Mouse (Mus musculus) thymus, adult 18-20 months (tissue): ENCODE measurements around the gene Zfp119a.
"Not testable (repeated sequence)": the region's sequence is repeated elsewhere in the genome, so short reads cannot be mapped to it uniquely, and the experiment has no call there.

ENCODE experiments used
- DNase-seq, 2 experiments: peaks; one replicate each; pipeline ENCODE4 v3.0.0; 2022; ENCODE audit warnings: mixed read lengths in 2 of 2

The Zfp119a gene

GRCm38 (mm10) chr17:55878636-55879369, at the start of gene Zfp119a:
TSS of gene Zfp119a (minus strand) at chr17:55878930.
- peak; percentile 37 to 54 for DNase-seq

- no peak for DNase-seq
Observed at GRCm38 (mm10) chr17:55906669-55907068, 27.9 kb upstream of the Zfp119a start.

DNA sequence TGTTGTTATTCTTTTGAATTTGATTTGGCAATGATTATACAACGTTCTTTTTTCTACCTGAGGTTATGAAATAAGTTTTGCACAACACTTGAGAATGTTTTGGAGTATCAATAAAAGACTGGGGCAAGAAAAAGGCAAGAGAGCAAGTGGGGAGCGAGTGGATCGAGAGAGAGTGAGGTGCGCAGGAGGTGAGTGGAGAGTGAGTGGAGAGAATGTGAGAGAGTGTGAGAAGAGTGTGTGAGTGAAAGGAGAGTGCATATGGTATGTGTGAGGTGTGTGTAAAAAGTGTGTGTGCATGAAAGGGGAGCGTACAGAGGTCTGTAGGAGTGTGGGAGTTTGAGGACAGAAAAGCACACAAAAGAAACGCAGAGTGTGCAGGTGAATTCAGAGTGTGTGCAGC, 25.4 kb upstream of the Zfp119a start:
- DNase-seq: no peak

- no peak for DNase-seq
Observed at GRCm38 (mm10) chr17:55903687-55904086, 25.0 kb upstream of the Zfp119a start.

- no peak for DNase-seq
Observed at GRCm38 (mm10) chr17:55903087-55903486, 24.4 kb upstream of the Zfp119a start.

DNA sequence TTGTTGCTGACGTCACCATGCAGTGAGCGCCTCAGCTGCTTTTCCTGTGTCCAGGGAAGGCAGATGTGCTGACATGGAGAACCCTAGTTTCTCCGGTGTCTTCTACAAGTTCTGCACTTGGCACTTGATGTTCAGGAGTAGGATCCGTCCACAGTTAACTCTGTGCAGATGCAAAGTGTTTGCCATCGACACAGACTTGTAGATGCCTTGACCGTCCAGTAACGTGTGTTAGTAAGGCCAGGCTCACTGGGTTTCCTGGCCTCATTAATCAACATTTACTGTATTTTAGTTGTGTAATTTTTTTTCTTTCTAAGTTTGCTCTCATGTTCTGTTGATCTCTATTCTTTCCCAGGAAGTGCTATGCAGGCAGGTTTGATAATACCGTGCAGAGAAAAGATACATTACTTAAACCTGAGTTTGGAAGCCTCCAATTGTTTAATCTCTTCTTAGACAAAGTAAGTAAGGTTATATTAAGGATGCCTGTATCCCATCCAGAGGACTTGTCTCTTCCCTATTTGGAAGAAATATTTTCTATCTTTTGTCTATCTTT, 13.8 kb upstream of the Zfp119a start:
- peak in 1 of 2 experiments; percentile 12 for DNase-seq

GRCm38 (mm10) chr17:55884912-55885311, 6.2 kb upstream of the Zfp119a start:
- no peak for DNase-seq

DNA sequence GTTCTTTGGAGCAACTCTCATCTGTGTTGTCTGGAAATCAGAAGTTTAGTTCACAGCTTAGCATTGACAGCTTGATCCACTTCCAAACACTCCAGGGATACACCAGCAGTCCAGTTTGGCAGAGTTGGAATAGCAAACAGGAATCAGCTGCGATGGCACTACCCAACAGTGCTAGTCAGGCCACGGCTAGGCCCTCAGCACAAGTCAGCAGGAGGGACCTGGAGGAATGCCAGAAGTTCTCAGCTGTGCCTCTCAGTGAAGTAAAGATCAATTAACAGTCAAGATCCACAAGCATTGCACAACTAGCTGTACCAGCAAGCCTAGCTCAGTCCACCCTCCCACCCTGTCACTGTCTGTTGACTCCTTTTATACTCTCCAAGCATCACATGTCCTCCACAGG, 4.9 kb upstream of the Zfp119a start:
- DNase-seq: no peak

GRCm38 (mm10) chr17:55878282-55878635, 471 bp downstream of the Zfp119a start:
- not testable (repeated sequence) for DNase-seq

DNA sequence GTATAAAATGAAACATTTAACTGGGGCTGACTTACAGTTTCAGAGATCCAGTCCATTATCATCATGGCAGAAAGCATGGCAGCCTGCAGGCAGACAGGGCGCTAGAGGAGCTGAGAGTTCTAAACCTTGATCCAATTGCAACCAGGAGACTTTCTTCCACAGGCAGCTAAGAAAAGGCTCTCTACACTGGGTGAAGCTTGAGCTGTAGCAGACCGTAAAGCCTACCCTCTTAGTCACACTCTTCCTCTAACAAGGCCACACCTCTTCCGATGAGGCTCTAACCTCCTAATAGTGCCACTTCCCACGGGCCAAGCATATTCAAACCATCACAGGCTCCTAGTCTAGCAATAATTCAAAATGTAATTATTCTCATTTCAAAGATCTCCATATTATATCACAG, 1.5 kb downstream of the Zfp119a start:
- DNase-seq: no peak

DNA sequence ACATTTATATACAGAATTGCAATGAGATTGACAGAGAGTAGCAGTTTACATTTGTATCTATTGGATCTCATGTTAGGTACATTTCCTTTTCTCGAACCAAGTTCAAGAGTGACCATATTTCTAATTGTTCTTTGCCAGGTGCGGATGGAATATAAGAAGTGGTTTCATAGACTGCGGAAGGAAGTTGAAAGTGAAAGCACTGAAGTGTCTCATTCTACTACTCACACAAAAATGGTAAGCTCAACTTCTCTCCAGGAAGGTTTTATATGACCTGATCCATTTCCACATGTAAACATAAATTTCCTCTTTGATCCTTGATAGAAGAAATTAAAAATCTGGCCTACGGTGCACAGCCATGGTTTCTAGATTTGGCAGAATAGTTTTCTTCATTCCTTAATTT, 35.7 kb downstream of the Zfp119a start:
- no peak for DNase-seq

- DNase-seq: no peak
Observed at GRCm38 (mm10) chr17:55821566-55821965, 57.2 kb downstream of the Zfp119a start.

GRCm38 (mm10) chr17:55816853-55817252, 61.9 kb downstream of the Zfp119a start:
- DNase-seq: no peak
